Mouse (Mus musculus): ENCODE data around the gene Gli2.

DNA sequence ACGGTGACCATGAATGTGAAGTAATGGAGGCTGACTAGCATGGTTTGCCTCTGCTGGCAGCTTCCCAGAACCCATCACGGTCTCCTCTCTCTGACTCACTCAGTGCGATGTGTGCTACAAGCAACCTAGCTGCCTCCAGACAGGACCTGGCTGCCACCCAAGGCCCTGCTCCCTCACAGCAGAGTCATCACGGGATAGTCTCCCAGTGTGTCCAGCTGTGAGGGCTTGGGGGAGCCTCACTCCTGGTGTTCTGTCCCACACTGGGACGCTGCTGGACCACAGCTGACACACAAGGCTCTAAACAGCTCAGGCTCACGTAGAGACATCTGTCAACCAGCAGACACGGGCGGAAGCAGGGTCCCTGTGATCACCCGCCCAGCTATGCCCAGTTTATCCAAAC lies 76.8 kb downstream of the Gli2 start:
- TF ChIP-seq GATA1 (IDR thresholded peaks at IDR 0.05; ENCODE audit: borderline replicate concordance, low read length): no peak
- no peak for TF ChIP-seq CTCF (IDR thresholded peaks at IDR 0.05; ENCODE audit: low read depth, low read length)
- TF ChIP-seq POLR2AphosphoS5 (IDR thresholded peaks at IDR 0.05; ENCODE audit: insufficient replicate concordance, low read depth, low read length): no peak
- no peak for TF ChIP-seq TAL1 (conservative IDR thresholded peaks at IDR 0.05; ENCODE audit: low read depth, low read length)
- no peak for TF ChIP-seq GATA2 (IDR thresholded peaks at IDR 0.05; ENCODE audit: borderline replicate concordance, low read depth, low read length)
